Mouse (Mus musculus) ZHBTc4 (cell line): ENCODE results near the gene Abca7.

Experiments used
- DNase-seq: peaks from one replicate; pipeline ENCODE4 v3.0.0-alpha.2; 2011; ENCODE audit warnings: low read depth, low spot score

Gene Abca7

GRCm38 (mm10) chr10:79974668-79975067, 21.6 kb upstream of the Abca7 start:
- DNase-seq = no peak

DNA sequence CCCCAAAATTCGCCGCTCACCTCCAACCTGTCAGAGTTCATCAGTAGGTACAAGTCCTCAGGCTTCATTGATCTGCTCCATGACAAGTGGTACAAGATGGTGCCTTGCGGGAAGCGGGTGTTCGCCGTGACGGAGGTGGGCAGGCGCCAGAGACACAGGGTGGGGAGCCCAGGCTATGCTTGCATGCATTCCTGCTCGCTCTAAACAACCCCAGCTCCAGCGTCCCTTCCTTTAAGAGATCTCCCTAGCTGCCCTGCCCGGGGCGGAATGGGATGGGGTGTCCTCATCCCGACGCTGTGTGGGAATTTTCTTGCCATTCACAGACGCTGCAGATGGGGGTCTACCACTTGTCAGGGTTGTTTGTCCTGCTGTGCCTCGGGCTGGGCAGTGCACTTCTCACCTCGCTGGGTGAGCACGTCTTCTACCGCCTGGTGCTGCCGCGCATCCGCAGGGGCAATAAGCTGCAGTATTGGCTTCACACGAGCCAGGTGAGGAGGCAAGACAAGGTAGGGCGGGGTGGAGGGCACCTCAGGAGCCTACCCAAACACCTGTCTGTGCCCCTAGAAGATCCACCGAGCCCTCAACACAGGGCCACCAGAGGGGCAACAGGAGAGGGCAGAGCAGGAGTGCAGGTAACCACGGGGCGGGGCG, 20.1 kb upstream of the Abca7 start:
- DNase-seq = no peak

DNA sequence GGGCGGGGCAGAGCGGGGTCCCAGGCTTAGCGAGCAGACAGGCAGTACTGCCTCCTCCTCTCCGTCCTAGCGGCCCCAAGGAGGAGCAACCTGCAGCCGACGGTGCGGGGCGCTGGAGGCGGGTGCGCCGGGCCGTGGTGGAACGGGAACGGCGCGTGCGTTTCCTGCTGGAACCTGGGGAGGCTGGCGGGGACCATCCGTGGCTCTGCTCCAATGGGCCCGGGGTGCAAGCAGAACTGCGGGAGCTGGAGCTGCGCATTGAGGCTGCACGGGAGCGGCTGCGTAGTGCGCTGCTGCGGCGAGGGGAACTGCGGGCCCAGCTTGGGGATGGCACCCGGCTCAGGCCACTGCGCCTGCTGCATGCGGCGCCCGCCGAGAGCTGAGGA, 19.6 kb upstream of the Abca7 start:
- peak; percentile 64 for DNase-seq

GRCm38 (mm10) chr10:79977324-79977723, 19.0 kb upstream of the Abca7 start:
- no peak for DNase-seq

- DNase-seq = no peak
These were observed 18.2 kb upstream of the Abca7 start for GRCm38 (mm10) chr10:79978061-79978460.

DNA sequence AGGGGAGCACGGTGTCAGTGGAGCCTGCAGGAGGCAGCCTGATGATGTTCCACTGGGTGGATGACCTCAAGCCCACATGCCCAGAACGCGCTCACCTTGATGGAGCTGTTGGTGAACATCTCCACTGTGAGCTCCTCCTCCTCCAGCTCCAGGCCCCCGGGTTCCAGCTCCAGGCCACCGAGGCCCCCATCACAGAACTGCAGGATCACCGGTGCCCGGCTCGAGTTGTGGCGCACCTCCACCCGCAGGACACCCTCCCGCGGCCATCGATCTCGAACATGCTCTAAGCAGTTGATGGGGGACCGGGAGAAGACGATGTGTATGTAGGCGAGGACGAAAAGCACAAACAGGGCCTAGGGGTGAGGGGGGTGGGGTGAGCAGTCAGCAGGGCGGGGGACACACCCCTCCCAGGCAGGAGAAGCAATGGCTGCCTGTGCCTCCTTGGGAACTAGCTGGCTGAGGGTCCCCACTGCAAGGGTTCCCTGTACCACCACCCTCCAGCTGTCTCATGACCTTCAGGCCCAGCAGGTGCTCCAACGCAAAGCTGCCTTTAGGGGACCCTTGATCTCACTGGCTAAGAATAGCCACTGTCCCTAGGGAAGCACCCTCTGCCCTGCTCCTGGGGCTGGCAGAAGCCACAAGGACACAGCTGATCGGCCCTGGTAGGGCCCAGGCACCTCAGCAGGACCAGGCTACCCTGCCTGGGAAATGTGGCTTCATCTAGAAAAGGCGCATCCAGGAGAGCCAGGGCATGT, 16.7 kb upstream of the Abca7 start:
- no peak for DNase-seq

- no peak for DNase-seq
These were observed 13.1 kb upstream of the Abca7 start for GRCm38 (mm10) chr10:79983205-79983604.

GRCm38 (mm10) chr10:79983670-79984069, 12.6 kb upstream of the Abca7 start:
- DNase-seq = peak; percentile 85

DNA sequence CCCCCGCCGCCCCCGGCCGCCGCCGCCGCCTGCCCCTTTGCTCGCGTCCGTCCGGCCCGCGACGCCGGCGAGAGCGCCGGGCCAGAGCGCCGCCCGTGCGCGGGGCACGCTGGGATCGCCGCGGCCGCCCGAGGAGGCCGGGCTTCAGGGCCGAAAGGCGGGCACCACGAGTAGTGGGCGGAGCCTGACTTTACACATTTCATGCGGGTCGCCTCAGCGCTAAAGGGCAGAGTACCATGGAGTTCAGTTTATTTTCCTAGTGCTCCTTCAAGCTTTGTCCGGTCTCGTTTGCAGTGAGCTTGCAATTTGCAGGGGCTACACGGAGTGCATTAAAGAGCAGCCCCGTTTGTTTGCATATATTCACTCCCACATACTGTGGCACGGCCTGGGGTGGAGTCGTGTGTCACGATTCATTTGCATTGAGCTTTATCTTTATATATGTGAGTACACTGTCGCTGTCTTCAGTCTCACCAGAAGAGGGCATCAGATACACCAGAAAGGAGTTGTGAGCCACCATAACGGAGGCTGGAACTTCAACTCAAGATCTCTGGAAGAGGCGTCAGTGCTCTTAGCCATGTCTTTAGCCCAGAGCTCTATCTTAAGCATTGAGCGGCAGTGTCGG, 12.0 kb upstream of the Abca7 start, which contains the start of gene Tmem259:
TSS of gene Tmem259 (minus strand) at position 136 of the 622 bp plus-strand sequence.
- DNase-seq = peak; percentile 95

DNA sequence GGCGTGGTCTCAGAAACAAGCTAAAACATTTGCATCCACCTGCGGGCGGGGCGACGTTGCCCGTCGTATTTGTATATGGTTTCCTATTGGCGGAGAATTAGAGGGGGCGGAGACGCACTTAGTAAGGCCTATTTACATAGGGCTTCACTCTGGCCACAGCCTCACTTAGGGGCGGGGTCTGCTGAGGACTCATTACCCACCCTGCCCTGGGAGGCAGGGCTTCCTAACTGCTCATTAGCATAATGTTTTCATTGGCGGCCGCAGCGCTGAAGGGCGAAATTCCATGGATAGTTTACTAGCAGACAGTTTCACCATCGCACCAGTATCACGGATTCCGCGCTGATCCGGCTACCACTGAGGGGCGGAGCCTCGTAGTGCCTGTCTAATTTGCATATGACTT, 11.4 kb upstream of the Abca7 start:
- DNase-seq = peak; percentile 100

- peak; percentile 80 for DNase-seq
These were observed 10.7 kb upstream of the Abca7 start for GRCm38 (mm10) chr10:79985334-79986231.

DNA sequence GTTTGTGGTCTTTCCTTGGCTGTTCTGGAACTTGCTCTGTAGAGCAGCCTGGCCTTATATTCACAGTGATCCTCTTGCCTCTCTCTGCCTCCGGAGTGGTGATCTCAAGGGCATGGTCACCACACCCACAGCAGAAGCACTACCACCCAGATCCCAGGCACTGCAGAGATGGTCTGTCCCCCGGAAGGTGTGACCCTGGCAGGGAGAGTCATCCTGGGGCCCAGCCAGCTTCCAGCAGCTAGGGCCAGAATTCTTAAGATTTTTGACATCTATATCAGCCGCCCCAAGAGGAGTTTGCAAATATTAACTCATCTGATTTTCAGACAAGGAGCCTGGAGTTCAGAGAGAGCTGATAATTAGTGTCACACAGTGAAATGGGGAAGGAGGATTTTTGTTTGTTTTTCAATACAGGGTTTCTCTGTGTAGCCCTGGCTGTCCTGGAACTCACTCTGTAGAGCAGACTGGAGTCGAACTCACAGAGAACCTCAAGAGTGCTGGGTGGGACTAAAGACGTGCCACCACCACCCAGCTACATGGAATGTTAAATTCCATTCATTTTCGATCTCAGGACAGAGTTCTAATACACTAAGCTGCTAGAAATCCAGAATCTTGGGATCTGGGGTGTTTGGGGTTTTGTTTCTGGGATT, 9.9 kb upstream of the Abca7 start:
- DNase-seq = no peak

DNA sequence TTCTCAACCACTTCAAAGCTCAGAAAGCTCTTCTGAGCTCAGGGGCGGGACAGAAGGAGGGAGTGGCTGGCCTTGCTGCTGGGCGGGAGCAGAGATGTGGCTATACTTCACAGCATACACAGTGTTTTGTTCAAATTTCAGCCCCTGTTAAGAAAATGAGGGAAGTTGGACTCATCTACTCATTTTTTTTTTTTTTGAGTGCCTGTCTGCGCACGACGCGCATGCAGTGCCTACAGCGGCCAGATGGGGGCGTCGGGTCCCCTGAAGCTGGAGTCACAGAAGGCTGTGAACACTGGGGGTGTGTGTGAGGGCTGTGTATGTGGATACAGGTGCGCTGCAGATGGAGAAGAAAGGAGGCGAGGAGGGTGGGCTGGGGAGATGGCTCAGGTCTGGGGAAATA, 9.3 kb upstream of the Abca7 start:
- peak; percentile 92 for DNase-seq

DNA sequence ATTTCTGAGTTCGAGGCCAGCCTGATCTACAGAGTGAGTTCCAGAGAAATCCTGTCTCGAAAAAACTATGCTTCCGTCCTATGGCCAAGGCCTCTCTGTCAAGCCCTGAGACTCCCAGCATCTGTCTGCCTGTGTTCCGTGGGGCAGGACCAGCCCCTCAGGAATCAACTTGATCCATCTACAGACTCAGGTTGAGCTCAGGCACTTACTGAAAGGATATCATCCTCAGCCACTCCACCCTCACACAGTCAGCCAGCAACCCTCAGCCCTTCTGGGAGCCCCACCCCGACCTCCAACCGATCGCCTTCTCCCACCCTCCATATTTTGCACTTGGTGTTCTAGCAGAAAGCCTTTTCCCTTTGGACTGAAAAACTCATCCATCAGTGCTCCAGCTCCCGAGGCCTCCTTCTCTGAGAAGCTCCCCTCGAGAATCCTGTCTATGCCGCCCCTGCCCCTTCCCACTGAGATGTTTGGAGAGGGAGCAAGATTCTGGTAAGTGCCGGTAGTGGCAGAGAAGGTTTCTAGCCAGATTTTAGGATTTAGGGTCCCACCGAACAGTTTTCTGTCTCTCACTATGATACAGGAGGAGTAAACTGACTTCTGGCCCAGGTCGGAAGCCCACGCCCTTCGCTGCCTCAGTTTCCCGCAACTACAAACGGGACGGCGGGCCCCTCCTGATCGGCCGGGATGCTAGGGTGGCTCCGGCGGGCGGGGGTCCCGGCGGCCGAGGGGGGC, 8.4 kb upstream of the Abca7 start:
- no peak for DNase-seq

DNA sequence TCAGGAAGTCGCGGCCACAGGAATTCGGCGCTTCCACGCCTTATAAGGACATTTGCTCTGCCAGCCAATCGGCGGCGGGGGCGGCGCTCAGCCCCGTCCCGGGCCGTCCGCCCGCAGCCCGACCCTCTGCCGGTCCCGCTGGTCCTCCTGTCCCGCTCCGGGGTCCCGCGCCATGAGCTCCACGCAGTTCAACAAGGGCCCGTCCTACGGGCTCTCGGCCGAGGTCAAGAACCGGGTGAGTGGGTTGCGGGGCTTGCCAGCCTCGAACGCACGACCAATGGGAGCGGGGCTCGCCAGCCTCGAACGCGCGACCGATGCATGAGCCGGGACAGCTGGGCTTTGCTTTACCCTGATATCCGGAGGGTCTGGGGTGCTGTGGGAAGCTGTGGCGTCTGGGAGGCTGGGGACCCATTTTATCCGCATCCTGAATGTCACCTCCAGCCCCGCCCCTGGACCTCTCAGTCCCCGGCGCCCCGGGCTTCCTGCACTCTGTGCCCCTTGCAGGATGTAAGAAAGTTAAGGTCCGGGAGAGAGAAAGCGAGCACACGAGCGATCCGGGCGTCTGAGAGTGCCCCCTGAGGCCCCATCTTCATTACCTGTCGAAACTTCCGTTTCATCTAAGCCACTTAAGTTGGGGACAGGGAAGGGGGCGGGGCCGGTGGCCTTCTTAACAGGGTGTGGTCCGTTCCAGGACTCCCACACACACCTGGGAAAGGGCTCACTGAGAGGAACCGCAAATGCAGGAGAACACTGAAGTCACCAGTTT, 7.6 kb upstream of the Abca7 start, which contains the start of gene Cnn2:
TSS of gene Cnn2 (plus strand) at position 79 of the 766 bp plus-strand sequence.
- no peak for DNase-seq

GRCm38 (mm10) chr10:79989272-79989786, 7.0 kb upstream of the Abca7 start:
- no peak for DNase-seq

- no peak for DNase-seq
These were observed 6.4 kb upstream of the Abca7 start for GRCm38 (mm10) chr10:79989870-79990269.

GRCm38 (mm10) chr10:79991099-79991498, 5.2 kb upstream of the Abca7 start:
- DNase-seq = peak; percentile 78

DNA sequence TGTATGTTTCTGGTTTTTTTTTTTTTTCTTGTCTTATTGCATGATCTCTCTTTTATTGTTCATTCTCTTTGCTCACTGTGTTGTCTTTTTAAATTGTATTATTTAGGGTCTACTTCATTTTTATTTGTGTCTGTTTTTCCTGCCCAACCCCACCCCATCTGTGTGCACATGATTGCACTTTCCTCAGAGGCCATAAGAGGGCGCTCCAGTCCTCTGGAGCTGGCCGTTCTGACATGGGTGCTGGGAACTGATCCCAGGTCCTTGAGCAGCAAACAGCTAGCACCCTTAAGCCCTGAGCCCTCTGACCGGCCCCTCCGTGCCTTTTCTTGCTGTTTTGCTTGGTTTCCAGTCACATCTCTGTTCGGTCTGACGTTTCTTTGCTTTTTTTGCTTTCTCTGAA, 4.7 kb upstream of the Abca7 start:
- no peak for DNase-seq
